In the genomic region with DNA sequence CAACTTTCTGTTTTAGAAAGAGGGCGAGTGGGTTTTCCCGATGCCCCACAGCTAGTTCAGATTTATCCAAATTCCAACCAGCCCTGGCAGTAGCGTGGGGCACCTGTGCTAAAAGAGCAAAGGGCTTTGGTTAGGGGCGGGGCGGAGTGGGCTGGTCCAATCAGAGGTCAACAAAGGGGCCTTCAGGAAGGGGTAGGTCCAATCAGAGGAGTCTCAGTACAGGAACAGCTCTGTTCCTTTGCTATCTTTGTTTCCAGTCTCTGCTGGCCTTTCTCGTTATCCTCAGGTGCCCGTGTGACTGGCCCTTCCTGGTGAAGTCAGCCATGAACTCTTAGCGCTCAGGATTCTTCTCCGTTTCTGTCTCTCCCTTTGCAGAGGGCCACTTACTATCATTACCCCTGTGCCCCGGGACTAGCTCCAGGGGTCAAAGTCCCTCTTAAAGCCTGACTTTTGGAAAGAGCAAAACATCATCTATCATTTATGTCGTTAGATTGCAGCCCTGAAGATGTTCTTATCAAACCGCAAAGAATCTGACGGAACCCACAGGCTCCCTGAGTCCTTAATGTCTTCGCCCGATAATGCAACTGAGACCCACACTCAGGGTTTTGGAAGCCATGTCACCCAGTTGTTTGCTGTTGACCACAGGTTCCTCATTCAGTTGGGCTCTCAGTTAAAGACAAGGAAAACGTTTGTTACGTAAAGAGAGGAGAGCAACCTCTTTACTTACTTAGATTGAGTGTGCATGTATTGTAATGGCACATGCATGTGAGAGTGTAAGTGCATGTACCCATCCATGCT, we compare ENCODE assay signal across 11 mouse cellular contexts. TPM values are rescaled to one million over a fixed set of nuclear protein-coding genes. Genes with fewer than 3 reads are reported as not detected.
DNase-seq lines count a peak whose midpoint lies in the region; ATAC-seq lines count a peak whose summit lies in the region.
"Had no signal": no experiment of that assay in that cellular context is flagged by ENCODE, and none has a peak within 500 bp of the region (broad histone marks: within the 10 kb centered on the region; RNA-seq: fewer than 3 reads in every experiment).

No protein-coding gene starts in this region.

- H3K27me3 ChIP-seq in kidney, embryonic 16.5 days (ENCODE audit: insufficient read depth, low read length): no peaks in the 10 kb centered on the region
- H3K27me3 ChIP-seq: forebrain, embryonic 15.5 days had no signal

- peaks cover 20% of the 10 kb centered on the region for H3K4me1 ChIP-seq in kidney, embryonic 16.5 days (ENCODE audit: insufficient read depth, low read length)
- H3K4me1 ChIP-seq: forebrain, embryonic 15.5 days had no signal

- H3K27ac ChIP-seq in kidney, embryonic 16.5 days (ENCODE audit: low read length): 0 out of 2 replicates have a peak overlapping the region, but pooled peaks have one; percentile 5
- H3K27ac ChIP-seq: forebrain, embryonic 15.5 days had no signal

- H3K9ac ChIP-seq in kidney, embryonic 16.5 days (replicated peaks; ENCODE audit: low read length): no peak overlapping the region
- H3K9ac ChIP-seq: forebrain, embryonic 15.5 days had no signal

- 63% methylated on average over 17 of the region's 17 CpGs for WGBS in kidney, embryonic 16.5 days

- DNase-seq in CD4-positive helper T cell, adult 2 months (ENCODE audit: low read depth, low spot score): peak; percentile 67
- DNase-seq in T-cell, adult 2 months (ENCODE audit: low spot score): peak; percentile 59
- DNase-seq in cerebellum, adult 9-10 months: no peak
- no peak for DNase-seq in right cerebral cortex, postnatal 14 days
- DNase-seq in cerebellum, postnatal 4 days (ENCODE audit: low spot score in 2 of 2): no peak
- no peak for DNase-seq in embryo, embryonic 9.5 days (ENCODE audit: extremely low spot score)
- DNase-seq: cerebellum, adult 18-20 months; heart, postnatal 36 days had no signal

- no peak overlapping the region for H3K4me2 ChIP-seq in kidney, embryonic 16.5 days (replicated peaks; ENCODE audit: low read depth, low read length)
- H3K4me2 ChIP-seq: forebrain, embryonic 15.5 days had no signal

- peak; percentile 76; the same call in 1 of the 2 replicates for ATAC-seq in kidney, embryonic 16.5 days (ENCODE audit: low FRiP score, low TSS enrichment)
- ATAC-seq in monocyte, adult 5-6 weeks (replicated peaks; ENCODE audit: insufficient number of reproducible peaks, low FRiP score, low TSS enrichment, poor library complexity, severe bottlenecking): 0 out of 2 replicates have a peak, but pooled peaks have one; percentile 32
- ATAC-seq: forebrain, embryonic 15.5 days had no signal

- H3K36me3 ChIP-seq in kidney, embryonic 16.5 days (ENCODE audit: insufficient read depth, low read length): no peaks in the 10 kb centered on the region
- H3K36me3 ChIP-seq: forebrain, embryonic 15.5 days had no signal

- H3K4me3 ChIP-seq in kidney, embryonic 16.5 days (ENCODE audit: low read length): no peak overlapping the region
- H3K4me3 ChIP-seq: forebrain, embryonic 15.5 days had no signal

- H3K9me3 ChIP-seq in kidney, embryonic 16.5 days (ENCODE audit: low read length): no peaks in the 10 kb centered on the region
- H3K9me3 ChIP-seq: forebrain, embryonic 15.5 days had no signal

RNA-seq across cellular contexts. Expression of gene Cdh1, which starts 30.4 kb away (rescaled TPM):
- polyA plus RNA-seq in kidney, embryonic 16.5 days (2015; fragmentation: Nextera tagmentation; extraction: Ambion mirVana): 104 and 108 TPM in 2 replicates
- 7.3 to 16.7 TPM (median 15.2 TPM) in 3 replicates for total RNA-seq in monocyte, adult 5-6 weeks (2017)
- total RNA-seq: heart, postnatal 36 days had no signal

RNA-seq across cellular contexts. Expression of gene Tango6, which starts 49.3 kb away (rescaled TPM):
- 13.3 and 14.7 TPM in 2 replicates for polyA plus RNA-seq in kidney, embryonic 16.5 days (2015; fragmentation: Nextera tagmentation; extraction: Ambion mirVana)
- total RNA-seq in monocyte, adult 5-6 weeks (2017): 1.9 to 7.2 TPM (median 1.9 TPM) in 3 replicates

Comparison
In these comparisons a context has a peak if more than half of its experiments do, and no peak if none do; other contexts are left out.
1. DNase-seq: peak in CD4-positive helper T cell, adult 2 months (single experiment) and T-cell, adult 2 months (single experiment); none in cerebellum, adult 9-10 months (single experiment), right cerebral cortex, postnatal 14 days (single experiment), cerebellum, postnatal 4 days (0 of 2) and embryo, embryonic 9.5 days (single experiment).